Mouse (Mus musculus): ENCODE results near the gene Bcl2l13.
"Not testable (repeated sequence)": the region's sequence is repeated elsewhere in the genome, so short reads cannot be mapped to it uniquely, and the experiment has no call there.

Bcl2l13 gene

GRCm38 (mm10) chr6:120835474-120836374, at the start of gene Bcl2l13:
TSS of gene Bcl2l13 (plus strand) at chr6:120836212.
- in situ Hi-C loops (cut with MboI, MseI) = no loop called here

- in situ Hi-C loops (cut with MboI, MseI) = no loop called here
These were observed 47.9 kb upstream of the Bcl2l13 start for GRCm38 (mm10) chr6:120788068-120788607.

GRCm38 (mm10) chr6:120788904-120789303, 47.1 kb upstream of the Bcl2l13 start:
- in situ Hi-C loops (cut with MboI, MseI) = no loop called here

GRCm38 (mm10) chr6:120790153-120790552, 45.9 kb upstream of the Bcl2l13 start:
- in situ Hi-C loops (cut with MboI, MseI) = loop anchor here (5.0 kb wide), 1 partner anchor 37 kb away; no protein-coding TSS in a partner anchor

- in situ Hi-C loops (cut with MboI, MseI) = loop anchor here (5.0 kb wide), 1 partner anchor 37 kb away; no protein-coding TSS in a partner anchor
These were observed 45.3 kb upstream of the Bcl2l13 start for GRCm38 (mm10) chr6:120790717-120791116.

GRCm38 (mm10) chr6:120792947-120793346, 43.1 kb upstream of the Bcl2l13 start:
- in situ Hi-C loops (cut with MboI, MseI) = loop anchor here (5.0 kb wide), 1 partner anchor 34 kb away; no protein-coding TSS in a partner anchor

GRCm38 (mm10) chr6:120795422-120796086, 40.5 kb upstream of the Bcl2l13 start:
- in situ Hi-C loops (cut with MboI, MseI) = no loop called here

- in situ Hi-C loops (cut with MboI, MseI) = no loop called here
These were observed 39.9 kb upstream of the Bcl2l13 start for GRCm38 (mm10) chr6:120796111-120796510.

- in situ Hi-C loops (cut with MboI, MseI) = no loop called here
These were observed 38.0 kb upstream of the Bcl2l13 start for GRCm38 (mm10) chr6:120798019-120798418.

- in situ Hi-C loops (cut with MboI, MseI) = no loop called here
These were observed 37.1 kb upstream of the Bcl2l13 start for GRCm38 (mm10) chr6:120798905-120799304.

- in situ Hi-C loops (cut with MboI, MseI) = no loop called here
These were observed 36.4 kb upstream of the Bcl2l13 start for GRCm38 (mm10) chr6:120799581-120800041.

- in situ Hi-C loops (cut with MboI, MseI) = no loop called here
These were observed 28.8 kb upstream of the Bcl2l13 start for GRCm38 (mm10) chr6:120806999-120807737.

- in situ Hi-C loops (cut with MboI, MseI) = no loop called here
These were observed 28.3 kb upstream of the Bcl2l13 start for GRCm38 (mm10) chr6:120807738-120808081.

- in situ Hi-C loops (cut with MboI, MseI) = not testable (repeated sequence)
These were observed 24.0 kb upstream of the Bcl2l13 start for GRCm38 (mm10) chr6:120811999-120812398.

GRCm38 (mm10) chr6:120819294-120819693, 16.7 kb upstream of the Bcl2l13 start:
- in situ Hi-C loops (cut with MboI, MseI) = no loop called here

- in situ Hi-C loops (cut with MboI, MseI) = no loop called here
These were observed 15.9 kb upstream of the Bcl2l13 start for GRCm38 (mm10) chr6:120820144-120820543.

GRCm38 (mm10) chr6:120820941-120821340, 15.1 kb upstream of the Bcl2l13 start:
- in situ Hi-C loops (cut with MboI, MseI) = no loop called here

GRCm38 (mm10) chr6:120821715-120822114, 14.3 kb upstream of the Bcl2l13 start:
- in situ Hi-C loops (cut with MboI, MseI) = no loop called here

- in situ Hi-C loops (cut with MboI, MseI) = no loop called here
These were observed 13.6 kb upstream of the Bcl2l13 start, which contains the start of gene Atp6v1e1 for GRCm38 (mm10) chr6:120822307-120822928. TSS of gene Atp6v1e1 (minus strand) at chr6:120822793.

- in situ Hi-C loops (cut with MboI, MseI) = no loop called here
These were observed 12.9 kb upstream of the Bcl2l13 start for GRCm38 (mm10) chr6:120822937-120823614.
